Mouse (Mus musculus) kidney, postnatal 36 days (tissue): Measurements from ENCODE around the gene Gm2897.
"Not testable (repeated sequence)": the region's sequence is repeated elsewhere in the genome, so short reads cannot be mapped to it uniquely, and the experiment has no call there.

Experiments used
- DNase-seq, 2 experiments: peaks; one replicate each; pipeline ENCODE4 v3.0.0; 2021 to 2022; ENCODE audit warnings: mixed read lengths in 2 of 2

The Gm2897 gene

GRCm38 (mm10) chr14:3048727-3049512, at the start of gene Gm2897:
TSS of gene Gm2897 (plus strand) at chr14:3049285.
- peak; percentile 1 to 18 for DNase-seq

GRCm38 (mm10) chr14:3029702-3030101, 19.4 kb upstream of the Gm2897 start, which contains the start of gene Gm2888:
TSS of gene Gm2888 (plus strand) at chr14:3030002.
- DNase-seq = not testable (repeated sequence)

- DNase-seq = peak; percentile 26 to 52
These were observed 372 bp downstream of the Gm2897 start for GRCm38 (mm10) chr14:3049513-3049800.

- peak in 1 of 2 experiments; percentile 4 for DNase-seq
These were observed 1.0 kb downstream of the Gm2897 start for GRCm38 (mm10) chr14:3050087-3050486.

GRCm38 (mm10) chr14:3116051-3116450, 67.0 kb downstream of the Gm2897 start:
- DNase-seq = peak in 1 of 2 experiments; percentile 0
